In genomic region chr5:110392727-110393126, GRCm38 (mm10) we compare ENCODE assay signal across 24 mouse cellular contexts. TPM values are rescaled to one million over a fixed set of nuclear protein-coding genes. Genes with fewer than 3 reads are reported as not detected.
DNase-seq lines count a peak whose midpoint lies in the region; ATAC-seq lines count a peak whose summit lies in the region.
"Had no signal": no experiment of that assay in that cellular context is flagged by ENCODE, and none has a peak within 500 bp of the region (broad histone marks: within the 10 kb centered on the region; RNA-seq: fewer than 3 reads in every experiment).

No protein-coding gene starts in this region.

- no peak overlapping the region for H3K4me3 ChIP-seq in neural tube, embryonic 13.5 days
- no peak overlapping the region for H3K4me3 ChIP-seq in hindbrain, embryonic 12.5 days
- H3K4me3 ChIP-seq: embryonic facial prominence, embryonic 12.5 days; forebrain, embryonic 10.5 days; lung, embryonic 15.5 days; megakaryocyte, embryonic 14.5 days; myocyte had no signal

- H3K27me3 ChIP-seq in neural tube, embryonic 13.5 days: peaks cover 5% of the 10 kb centered on the region
- H3K27me3 ChIP-seq in hindbrain, embryonic 12.5 days: peaks cover 6% of the 10 kb centered on the region; the same call in 1 of the 2 replicates
- H3K27me3 ChIP-seq: CH12.LX; embryonic facial prominence, embryonic 12.5 days; lung, embryonic 15.5 days; Patski had no signal

- H3K4me1 ChIP-seq in neural tube, embryonic 13.5 days (replicated peaks): peaks cover 9% of the 10 kb centered on the region
- H3K4me1 ChIP-seq in hindbrain, embryonic 12.5 days: peaks cover 6% of the 10 kb centered on the region; the same call in 1 of the 2 replicates
- H3K4me1 ChIP-seq: lung, embryonic 15.5 days had no signal

- no peak overlapping the region for H3K4me2 ChIP-seq in neural tube, embryonic 13.5 days
- H3K4me2 ChIP-seq in hindbrain, embryonic 12.5 days (replicated peaks): no peak overlapping the region
- H3K4me2 ChIP-seq: embryonic facial prominence, embryonic 12.5 days; lung, embryonic 15.5 days had no signal

- no peaks in the 10 kb centered on the region for H3K9me3 ChIP-seq in neural tube, embryonic 13.5 days
- no peaks in the 10 kb centered on the region for H3K9me3 ChIP-seq in hindbrain, embryonic 12.5 days (replicated peaks)
- H3K9me3 ChIP-seq: embryonic facial prominence, embryonic 12.5 days; forebrain, embryonic 10.5 days; lung, embryonic 15.5 days; megakaryocyte, embryonic 14.5 days had no signal

- peaks cover 3% of the 10 kb centered on the region; the same call in 1 of the 2 replicates for H3K36me3 ChIP-seq in neural tube, embryonic 13.5 days
- H3K36me3 ChIP-seq in hindbrain, embryonic 12.5 days: 0 out of 2 replicates have a peak, but pooled peaks cover 3% of the 10 kb centered on the region
- H3K36me3 ChIP-seq: embryonic facial prominence, embryonic 12.5 days; lung, embryonic 15.5 days had no signal

- H3K27ac ChIP-seq in neural tube, embryonic 13.5 days (replicated peaks): no peak overlapping the region
- no peak overlapping the region for H3K27ac ChIP-seq in hindbrain, embryonic 12.5 days
- H3K27ac ChIP-seq: embryonic facial prominence, embryonic 12.5 days; lung, embryonic 15.5 days had no signal

- no peak for DNase-seq in neural tube, embryonic 10.5 days (ENCODE audit: extremely low spot score, low spot score)
- DNase-seq in cerebellum, adult 9-10 months: peak; percentile 88
- DNase-seq in retina, embryonic 14.5 days (ENCODE audit: low spot score): peak; percentile 48
- no peak for DNase-seq in Muller cell, postnatal 12 days (ENCODE audit: inconsistent ontology term)
- no peak for DNase-seq in layer of hippocampus, adult 18-20 months (ENCODE audit: low spot score in 2 of 2)
- DNase-seq: gastrocnemius, postnatal 10 days; heart, postnatal 10 days; kidney, postnatal 10 days; spleen, adult 18-20 months had no signal

- WGBS in neural tube, embryonic 13.5 days: 45% methylated on average over 5 of the region's 5 CpGs
- WGBS in hindbrain, embryonic 12.5 days: 70% methylated on average over 5 of the region's 5 CpGs

- H3K9ac ChIP-seq in neural tube, embryonic 13.5 days: no peak overlapping the region
- no peak overlapping the region for H3K9ac ChIP-seq in hindbrain, embryonic 12.5 days
- H3K9ac ChIP-seq: embryonic facial prominence, embryonic 12.5 days; lung, embryonic 15.5 days had no signal

- peak; percentile 60 for ATAC-seq in neural tube, embryonic 13.5 days (ENCODE audit: low read depth)
- ATAC-seq in hindbrain, embryonic 12.5 days (ENCODE audit: low FRiP score): peak; percentile 38; the same call in 1 of the 2 replicates
- ATAC-seq in megakaryocyte progenitor cell, adult 5-6 weeks (replicated peaks; ENCODE audit: poor library complexity): no peak
- ATAC-seq: intestine, embryonic 16.5 days; Patski had no signal

RNA-seq across cellular contexts. Expression of gene Lrcol1, which starts 48.2 kb away (rescaled TPM):
- polyA plus RNA-seq in neural tube, embryonic 13.5 days (2015; fragmentation: Nextera tagmentation; extraction: Ambion mirVana): not detected in 2 replicates
- not detected in 2 replicates for polyA plus RNA-seq in hindbrain, embryonic 12.5 days (2016; fragmentation: Nextera tagmentation; extraction: Ambion mirVana)
- not detected in 2 replicates for total RNA-seq in megakaryocyte progenitor cell, adult 5-6 weeks (2015)
- total RNA-seq in megakaryocyte progenitor cell, adult 5-6 weeks (2017): not detected in 2 replicates
- not detected for total RNA-seq in layer of hippocampus, adult 18-20 months (2021)
- total RNA-seq: CH12.LX; gastrocnemius, postnatal 10 days; heart, adult 8-10 months; heart, postnatal 10 days; layer of hippocampus, postnatal 25 days; liver, adult 2 months had no signal
- polyA plus RNA-seq: embryonic facial prominence, embryonic 12.5 days; forebrain, embryonic 10.5 days; intestine, embryonic 16.5 days; liver, adult 2 months; myocyte; Patski; urinary bladder, adult 2 months had no signal

RNA-seq across cellular contexts. Expression of gene P2rx2, which starts 49.7 kb away (rescaled TPM):
- 5.8 and 6.0 TPM in 2 replicates for polyA plus RNA-seq in neural tube, embryonic 13.5 days (2015; fragmentation: Nextera tagmentation; extraction: Ambion mirVana)
- polyA plus RNA-seq in hindbrain, embryonic 12.5 days (2016; fragmentation: Nextera tagmentation; extraction: Ambion mirVana): 2.1 and 3.2 TPM in 2 replicates
- total RNA-seq in megakaryocyte progenitor cell, adult 5-6 weeks (2015): not detected in 2 replicates
- total RNA-seq in megakaryocyte progenitor cell, adult 5-6 weeks (2017): not detected in 2 replicates
- total RNA-seq in layer of hippocampus, adult 18-20 months (2021): not detected
- total RNA-seq: CH12.LX; gastrocnemius, postnatal 10 days; heart, adult 8-10 months; heart, postnatal 10 days; liver, adult 2 months had no signal

RNA-seq across cellular contexts. Expression of gene Fbrsl1, which starts 55.6 kb away (rescaled TPM):
- 25.5 and 29.0 TPM in 2 replicates for polyA plus RNA-seq in neural tube, embryonic 13.5 days (2015; fragmentation: Nextera tagmentation; extraction: Ambion mirVana)
- 34.4 and 35.5 TPM in 2 replicates for polyA plus RNA-seq in hindbrain, embryonic 12.5 days (2016; fragmentation: Nextera tagmentation; extraction: Ambion mirVana)
- 21.3 and 35.4 TPM in 2 replicates for total RNA-seq in megakaryocyte progenitor cell, adult 5-6 weeks (2015)
- 9.3 and 12.2 TPM in 2 replicates for total RNA-seq in megakaryocyte progenitor cell, adult 5-6 weeks (2017)
- 10 to 100 TPM; 81.1 to 88.2 TPM for total RNA-seq in layer of hippocampus, adult 18-20 months (2021)

Comparison
In these comparisons a context has a peak if more than half of its experiments do, and no peak if none do; other contexts are left out.
1. DNase-seq: peak in cerebellum, adult 9-10 months (single experiment) and retina, embryonic 14.5 days (single experiment); none in neural tube, embryonic 10.5 days (single experiment), Muller cell, postnatal 12 days (single experiment) and layer of hippocampus, adult 18-20 months (0 of 2).